Mouse (Mus musculus) MEL (cell line): ENCODE results near the gene Fkbp15.

ENCODE experiments used
- CHD2 ChIP-seq: IDR thresholded peaks from 2 replicates; pipeline ENCODE4 v1.6.1; 2011; ENCODE audit warnings: low read length, improper control_type of control experiment
- GATA1 ChIP-seq: IDR thresholded peaks from 2 replicates; pipeline ENCODE4 v1.6.1; 2011; ENCODE audit warnings: low read depth, low read length, improper control_type of control experiment
- KAT2A ChIP-seq: conservative IDR thresholded peaks from 2 replicates; pipeline ENCODE4 v1.6.1; 2012; ENCODE audit warnings: low read depth, low read length, improper control_type of control experiment, inconsistent platforms
- MAZ ChIP-seq: IDR thresholded peaks from 2 replicates; pipeline ENCODE4 v1.6.1; 2012; ENCODE audit warnings: low read depth, mild to moderate bottlenecking, inconsistent platforms, low read length, improper control_type of control experiment

DNA sequence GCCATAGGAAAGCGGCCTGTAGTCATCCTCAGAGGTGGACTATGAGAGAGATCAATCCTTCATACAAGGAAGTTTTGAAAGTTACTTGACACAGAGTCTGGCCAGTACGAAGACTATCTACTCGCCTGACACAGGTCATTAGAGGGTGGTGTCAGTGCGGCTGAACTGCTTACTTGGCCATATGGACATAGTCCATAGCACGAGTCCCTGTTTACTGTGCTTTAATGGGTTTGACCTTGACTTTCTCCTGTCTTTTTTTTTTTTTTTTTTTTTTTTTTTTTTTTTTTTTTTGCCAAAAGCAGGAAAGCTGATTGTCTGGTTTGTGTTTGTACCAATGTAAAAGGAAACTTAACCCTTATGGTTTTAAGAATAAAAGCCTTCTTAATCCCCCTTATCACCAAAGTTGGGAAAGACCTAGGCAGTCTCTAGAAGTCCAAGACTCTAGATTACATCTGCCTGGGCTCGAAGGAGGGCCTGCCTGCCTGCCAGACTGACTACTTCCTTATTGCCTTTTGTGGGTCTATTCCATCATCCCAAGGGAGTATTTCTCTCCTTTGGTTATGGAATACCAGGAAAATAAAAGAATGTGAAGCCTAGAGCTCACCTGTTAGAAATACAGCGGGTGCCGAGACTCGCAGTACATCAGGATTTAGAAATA, 19.5 kb upstream of the Fkbp15 start:
- TF ChIP-seq CHD2 = no peak
- TF ChIP-seq GATA1 = no peak
- TF ChIP-seq MAZ = no peak
- TF ChIP-seq KAT2A = no peak
